Mouse (Mus musculus) CH12F3 (cell line): ENCODE measurements around the gene Rpp25l.

Experiments used
- in situ Hi-C: fragments of 300-500 bp; cut with MboI; formaldehyde crosslinking; loops from 2 replicates; pipeline ENCODE4 v1.14.3; 2020; ENCODE audit warnings: low sequenced_read_pairs

The Rpp25l gene

GRCm38 (mm10) chr4:41671963-41672480 is 41.3 kb downstream of the Rpp25l start:
- in situ Hi-C loops, result no loop called here

- in situ Hi-C loops, result no loop called here
Observed at GRCm38 (mm10) chr4:41671500-41671899, 41.8 kb downstream of the Rpp25l start.

DNA sequence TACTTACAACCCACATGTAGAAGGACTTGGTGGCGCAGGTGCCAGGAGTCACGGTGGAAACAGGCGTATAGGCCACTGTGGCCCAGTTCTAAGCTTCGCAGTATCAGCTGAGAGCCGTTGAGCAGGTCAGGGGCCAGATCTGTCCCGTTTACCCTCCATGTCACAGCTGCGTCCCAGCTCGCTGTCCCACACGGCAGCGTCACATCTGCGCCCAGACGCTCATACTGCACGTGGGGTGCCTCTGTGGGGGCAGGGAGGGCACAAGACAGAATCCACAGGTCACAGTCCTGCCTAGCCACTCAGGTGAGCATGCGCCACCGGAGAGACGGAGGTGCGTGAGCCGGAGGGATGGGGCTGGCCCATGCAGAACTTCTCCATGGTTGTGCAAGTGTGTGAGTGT is 42.5 kb downstream of the Rpp25l start:
- in situ Hi-C loops, result no loop called here

- in situ Hi-C loops, result no loop called here
Observed at GRCm38 (mm10) chr4:41666646-41667045, 46.7 kb downstream of the Rpp25l start.

- in situ Hi-C loops, result no loop called here
Observed at GRCm38 (mm10) chr4:41665009-41665675, 48.2 kb downstream of the Rpp25l start.

GRCm38 (mm10) chr4:41664533-41664932 is 48.8 kb downstream of the Rpp25l start:
- in situ Hi-C loops, result no loop called here

- in situ Hi-C loops, result no loop called here
Observed at GRCm38 (mm10) chr4:41663614-41664013, 49.7 kb downstream of the Rpp25l start.

DNA sequence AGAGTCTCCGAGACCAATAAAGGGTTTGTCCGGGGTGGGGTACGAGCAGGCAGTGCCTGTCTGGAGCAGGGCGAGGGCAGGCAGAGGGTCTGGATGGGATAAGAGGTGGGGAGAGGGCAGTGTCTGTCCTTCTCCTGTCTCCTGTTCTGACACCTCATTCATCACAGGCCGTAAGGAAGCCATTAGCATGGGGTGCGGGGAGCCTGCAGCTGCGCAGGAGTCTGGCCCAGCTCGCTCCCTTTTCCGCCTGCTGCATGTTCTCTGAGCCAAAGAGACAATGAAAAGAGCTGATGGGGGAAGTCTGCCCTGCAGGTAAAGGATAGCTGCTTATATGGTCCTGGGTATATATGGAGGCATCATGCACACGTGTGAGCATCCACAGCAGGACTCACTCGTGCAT is 50.6 kb downstream of the Rpp25l start:
- in situ Hi-C loops, result no loop called here
